Mouse (Mus musculus): ENCODE data around the gene Tmem156. TPM values are rescaled to one million over a fixed set of nuclear protein-coding genes. Genes with fewer than 3 reads are reported as not detected.

The Tmem156 gene
- polyA plus RNA-seq, 1 experiment from 2014 or later, result 0.22 TPM

GRCm38 (mm10) chr5:65025916-65026315, 66.0 kb downstream of the Tmem156 start:
- Histone ChIP-seq H3K36me3 (ENCODE audit: control insufficient read depth, insufficient read depth) (no peaks in the 10 kb centered on the region), H3K27ac (ENCODE audit: low read length) (no peak overlapping the region), H3K27me3 (replicated peaks; ENCODE audit: control insufficient read depth, insufficient read depth, low read length) (no peaks in the 10 kb centered on the region), H3K4me1 (replicated peaks; ENCODE audit: control insufficient read depth, insufficient read depth, low read length) (peaks cover 4% of the 10 kb centered on the region), H3K9me3 (ENCODE audit: control insufficient read depth, low read length) (no peaks in the 10 kb centered on the region), H3K4me3 (replicated peaks; ENCODE audit: low read length) (no peak overlapping the region), H3K9ac (replicated peaks; ENCODE audit: low read depth, low read length) (no peak overlapping the region), H3K4me2 (ENCODE audit: low read length) (no peak overlapping the region)
- 60% methylated on average over 6 of the region's 6 CpGs for WGBS
- ATAC-seq, result no peak

GRCm38 (mm10) chr5:65024641-65025040, 67.3 kb downstream of the Tmem156 start:
- no peak; the same call in 1 of the 2 replicates for ATAC-seq
- Histone ChIP-seq H3K9ac (replicated peaks; ENCODE audit: low read depth, low read length) (no peak overlapping the region), H3K9me3 (ENCODE audit: control insufficient read depth, low read length) (no peaks in the 10 kb centered on the region), H3K27ac (ENCODE audit: low read length) (no peak overlapping the region), H3K36me3 (ENCODE audit: control insufficient read depth, insufficient read depth) (no peaks in the 10 kb centered on the region), H3K4me1 (replicated peaks; ENCODE audit: control insufficient read depth, insufficient read depth, low read length) (peaks cover 8% of the 10 kb centered on the region), H3K4me2 (ENCODE audit: low read length) (no peak overlapping the region), H3K4me3 (replicated peaks; ENCODE audit: low read length) (no peak overlapping the region), H3K27me3 (replicated peaks; ENCODE audit: control insufficient read depth, insufficient read depth, low read length) (no peaks in the 10 kb centered on the region)
- WGBS, result 75% methylated on average over 2 of the region's 2 CpGs

- Histone ChIP-seq H3K4me1 (replicated peaks; ENCODE audit: control insufficient read depth, insufficient read depth, low read length) (peaks cover 4% of the 10 kb centered on the region; the same call in 1 of the 2 replicates), H3K27me3 (replicated peaks; ENCODE audit: control insufficient read depth, insufficient read depth, low read length) (no peaks in the 10 kb centered on the region), H3K4me3 (replicated peaks; ENCODE audit: low read length) (no peak overlapping the region), H3K36me3 (ENCODE audit: control insufficient read depth, insufficient read depth) (no peaks in the 10 kb centered on the region), H3K27ac (ENCODE audit: low read length) (no peak overlapping the region), H3K9ac (replicated peaks; ENCODE audit: low read depth, low read length) (no peak overlapping the region), H3K4me2 (ENCODE audit: low read length) (no peak overlapping the region), H3K9me3 (ENCODE audit: control insufficient read depth, low read length) (no peaks in the 10 kb centered on the region)
- 94% methylated on average over 4 of the region's 4 CpGs for WGBS
- no peak for ATAC-seq
Observed at GRCm38 (mm10) chr5:65022006-65022405, 69.9 kb downstream of the Tmem156 start.

- WGBS, result 44% methylated on average over 7 of the region's 7 CpGs
- Histone ChIP-seq H3K27me3 (replicated peaks; ENCODE audit: control insufficient read depth, insufficient read depth, low read length) (no peaks in the 10 kb centered on the region), H3K9ac (replicated peaks; ENCODE audit: low read depth, low read length) (no peak overlapping the region), H3K27ac (ENCODE audit: low read length) (no peak overlapping the region), H3K9me3 (ENCODE audit: control insufficient read depth, low read length) (no peaks in the 10 kb centered on the region), H3K4me1 (replicated peaks; ENCODE audit: control insufficient read depth, insufficient read depth, low read length) (peaks cover 4% of the 10 kb centered on the region; the same call in 1 of the 2 replicates), H3K4me2 (ENCODE audit: low read length) (no peak overlapping the region), H3K36me3 (ENCODE audit: control insufficient read depth, insufficient read depth) (no peaks in the 10 kb centered on the region), H3K4me3 (replicated peaks; ENCODE audit: low read length) (no peak overlapping the region)
- ATAC-seq, result peak; percentile 83
Observed at GRCm38 (mm10) chr5:65019823-65020222, 72.1 kb downstream of the Tmem156 start.

GRCm38 (mm10) chr5:65019109-65019508, 72.8 kb downstream of the Tmem156 start:
- Histone ChIP-seq H3K4me3 (replicated peaks; ENCODE audit: low read length) (no peak overlapping the region), H3K4me2 (ENCODE audit: low read length) (no peak overlapping the region), H3K9ac (replicated peaks; ENCODE audit: low read depth, low read length) (no peak overlapping the region), H3K27ac (ENCODE audit: low read length) (no peak overlapping the region), H3K4me1 (replicated peaks; ENCODE audit: control insufficient read depth, insufficient read depth, low read length) (peaks cover 4% of the 10 kb centered on the region; the same call in 1 of the 2 replicates), H3K9me3 (ENCODE audit: control insufficient read depth, low read length) (no peaks in the 10 kb centered on the region), H3K36me3 (ENCODE audit: control insufficient read depth, insufficient read depth) (no peaks in the 10 kb centered on the region), H3K27me3 (replicated peaks; ENCODE audit: control insufficient read depth, insufficient read depth, low read length) (no peaks in the 10 kb centered on the region)
- no peak for ATAC-seq
- 69% methylated on average over 8 of the region's 8 CpGs for WGBS

- Histone ChIP-seq H3K27ac (ENCODE audit: low read length) (no peak overlapping the region), H3K9ac (replicated peaks; ENCODE audit: low read depth, low read length) (no peak overlapping the region), H3K4me3 (replicated peaks; ENCODE audit: low read length) (no peak overlapping the region), H3K36me3 (ENCODE audit: control insufficient read depth, insufficient read depth) (no peaks in the 10 kb centered on the region), H3K4me1 (replicated peaks; ENCODE audit: control insufficient read depth, insufficient read depth, low read length) (peaks cover 4% of the 10 kb centered on the region; the same call in 1 of the 2 replicates), H3K4me2 (ENCODE audit: low read length) (no peak overlapping the region), H3K9me3 (ENCODE audit: control insufficient read depth, low read length) (no peaks in the 10 kb centered on the region), H3K27me3 (replicated peaks; ENCODE audit: control insufficient read depth, insufficient read depth, low read length) (no peaks in the 10 kb centered on the region)
- ATAC-seq, result no peak
- 99% methylated on average over 3 of the region's 3 CpGs for WGBS
Observed at GRCm38 (mm10) chr5:65015508-65015907, 76.4 kb downstream of the Tmem156 start.

- Histone ChIP-seq H3K4me3 (replicated peaks; ENCODE audit: low read length) (no peak overlapping the region), H3K36me3 (ENCODE audit: control insufficient read depth, insufficient read depth) (no peaks in the 10 kb centered on the region), H3K9ac (replicated peaks; ENCODE audit: low read depth, low read length) (no peak overlapping the region), H3K9me3 (ENCODE audit: control insufficient read depth, low read length) (no peaks in the 10 kb centered on the region), H3K4me1 (replicated peaks; ENCODE audit: control insufficient read depth, insufficient read depth, low read length) (0 out of 2 replicates have a peak, but pooled peaks cover 2% of the 10 kb centered on the region), H3K27me3 (replicated peaks; ENCODE audit: control insufficient read depth, insufficient read depth, low read length) (no peaks in the 10 kb centered on the region), H3K4me2 (ENCODE audit: low read length) (no peak overlapping the region), H3K27ac (ENCODE audit: low read length) (no peak overlapping the region)
- 68% methylated on average over 7 of the region's 7 CpGs for WGBS
- no peak for ATAC-seq
Observed at GRCm38 (mm10) chr5:65011901-65012573, 79.9 kb downstream of the Tmem156 start.

- Histone ChIP-seq H3K4me2 (ENCODE audit: low read length) (no peak overlapping the region), H3K4me1 (replicated peaks; ENCODE audit: control insufficient read depth, insufficient read depth, low read length) (peaks cover 15% of the 10 kb centered on the region), H3K9me3 (ENCODE audit: control insufficient read depth, low read length) (no peaks in the 10 kb centered on the region), H3K9ac (replicated peaks; ENCODE audit: low read depth, low read length) (no peak overlapping the region), H3K36me3 (ENCODE audit: control insufficient read depth, insufficient read depth) (no peaks in the 10 kb centered on the region), H3K4me3 (replicated peaks; ENCODE audit: low read length) (no peak overlapping the region), H3K27me3 (replicated peaks; ENCODE audit: control insufficient read depth, insufficient read depth, low read length) (no peaks in the 10 kb centered on the region), H3K27ac (ENCODE audit: low read length) (no peak overlapping the region)
- no peak for ATAC-seq
- 44% methylated on average over 4 of the region's 4 CpGs for WGBS
Observed at GRCm38 (mm10) chr5:65006011-65006491, 85.9 kb downstream of the Tmem156 start.

- H3K4me1 ChIP-seq (replicated peaks; ENCODE audit: control insufficient read depth, insufficient read depth, low read length), result peaks cover 15% of the 10 kb centered on the region
- H3K27me3 ChIP-seq (replicated peaks; ENCODE audit: control insufficient read depth, insufficient read depth, low read length), result no peaks in the 10 kb centered on the region
- no peak overlapping the region for H3K27ac ChIP-seq (ENCODE audit: low read length)
- H3K9ac ChIP-seq (replicated peaks; ENCODE audit: low read depth, low read length), result no peak overlapping the region
- H3K36me3 ChIP-seq (ENCODE audit: control insufficient read depth, insufficient read depth), result no peaks in the 10 kb centered on the region
- ATAC-seq, result no peak
- no peak overlapping the region for H3K4me3 ChIP-seq (replicated peaks; ENCODE audit: low read length)
- H3K4me2 ChIP-seq (ENCODE audit: low read length), result no peak overlapping the region
- H3K9me3 ChIP-seq (ENCODE audit: control insufficient read depth, low read length), result no peaks in the 10 kb centered on the region
- WGBS, result 90% methylated on average over 4 of the region's 4 CpGs
Observed at GRCm38 (mm10) chr5:65005251-65005650, 86.7 kb downstream of the Tmem156 start.
